Mouse (Mus musculus) neural tube, embryonic 12.5 days (tissue): Measurements from ENCODE around the gene Fgfr2. TPM values are rescaled to one million over a fixed set of nuclear protein-coding genes. Genes with fewer than 3 reads are reported as not detected.

ENCODE experiments used
- ATAC-seq: fragments of 200-750 bp; cut with Nextera tagmentation; 2 replicates; pipeline ENCODE4 v1.8.0; 2017; ENCODE audit warnings: low read depth, mild to moderate bottlenecking, moderate TSS enrichment, moderate library complexity; ENCODE audit not compliant: low FRiP score
- H3K27ac ChIP-seq: fragments of 300-500 bp; sonication (generic); 2 replicates; pipeline ENCODE4 v1.5.1; 2016
- H3K27me3 ChIP-seq: fragments of 300-500 bp; sonication (generic); replicated peaks from 2 replicates; pipeline ENCODE4 v1.6.1; 2016; ENCODE audit warnings: mild to moderate bottlenecking
- H3K36me3 ChIP-seq: fragments of 300-500 bp; sonication (generic); 2 replicates; pipeline ENCODE4 v1.6.1; 2016; ENCODE audit warnings: mild to moderate bottlenecking
- H3K4me1 ChIP-seq: fragments of 300-500 bp; sonication (generic); 2 replicates; pipeline ENCODE4 v1.6.1; 2016
- H3K4me2 ChIP-seq: fragments of 300-500 bp; sonication (generic); replicated peaks from 2 replicates; pipeline ENCODE4 v1.6.1; 2016; ENCODE audit warnings: mild to moderate bottlenecking
- H3K4me3 ChIP-seq: fragments of 300-500 bp; sonication (generic); 2 replicates; pipeline ENCODE4 v1.5.1; 2016
- H3K9ac ChIP-seq: fragments of 300-500 bp; sonication (generic); 2 replicates; pipeline ENCODE4 v1.6.1; 2016; ENCODE audit warnings: mild to moderate bottlenecking
- H3K9me3 ChIP-seq: fragments of 300-500 bp; sonication (generic); 2 replicates; pipeline ENCODE4 v1.6.1; 2016; ENCODE audit warnings: mild to moderate bottlenecking
- WGBS: fragments of 180-500 bp; shearing (Covaris S2); methylation state at CpG from one replicate; pipeline ENCODE4 v1.1.7; 2016; 5-methylcytosine and 5-hydroxymethylcytosine counted together
- polyA plus RNA-seq: library from polyadenylated mRNA; unstranded; fragments of >200 nt; fragmentation: Nextera tagmentation; extraction: Ambion mirVana; gene quantifications from 2 replicates; pipeline ENCODE4 v1.2.1, GENCODE M21; 2016

The Fgfr2 gene
- polyA plus RNA-seq, 1 experiment from 2014 or later, result 65.0 TPM

DNA sequence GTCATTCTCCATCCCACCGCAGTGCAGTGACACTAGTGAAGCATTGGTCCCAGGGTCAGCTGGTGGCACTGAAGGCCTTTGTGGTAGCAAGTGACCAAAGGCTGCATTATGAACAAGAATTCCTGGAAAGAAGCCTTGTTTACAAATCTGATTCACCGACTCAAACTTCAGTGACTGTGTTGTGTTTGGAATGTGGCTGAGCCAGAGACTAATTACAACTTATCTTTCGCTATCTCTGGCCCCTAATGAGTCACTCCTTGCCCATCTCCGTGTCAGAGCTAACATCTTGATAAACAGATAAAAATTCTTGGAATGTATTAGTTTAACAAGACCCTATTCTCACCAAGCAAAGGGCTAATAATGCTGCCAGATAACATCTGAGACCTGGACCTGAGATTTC, 778.5 kb downstream of the Fgfr2 start:
- Histone ChIP-seq H3K4me3 (no peak overlapping the region), H3K9me3 (no peaks in the 10 kb centered on the region), H3K27me3 (no peaks in the 10 kb centered on the region), H3K9ac (no peak overlapping the region), H3K4me1 (peaks cover 9% of the 10 kb centered on the region; the same call in 1 of the 2 replicates), H3K36me3 (no peaks in the 10 kb centered on the region), H3K4me2 (no peak overlapping the region), H3K27ac (no peak overlapping the region)
- 83% methylated on average over 4 of the region's 4 CpGs for WGBS
- ATAC-seq, result no peak

DNA sequence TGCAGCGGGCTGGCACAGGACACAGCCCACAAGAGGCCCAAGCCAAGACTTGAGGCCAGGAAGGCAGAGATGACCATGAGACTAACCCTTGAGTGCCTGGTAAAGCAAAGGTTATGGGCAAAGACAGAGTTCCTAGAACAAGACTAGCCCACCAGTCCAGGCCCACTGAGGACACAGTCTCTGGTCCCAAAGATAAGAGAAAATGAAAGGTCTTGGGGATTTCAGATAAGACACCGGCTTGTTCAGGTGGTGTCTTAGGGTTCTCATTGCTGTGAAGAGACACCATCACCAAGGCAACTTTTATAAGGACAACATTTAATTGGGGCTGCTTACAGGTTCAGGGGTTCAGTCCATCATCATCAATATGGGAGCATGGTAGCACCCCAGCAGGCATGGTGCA, 779.2 kb downstream of the Fgfr2 start:
- H3K27me3 ChIP-seq, result no peaks in the 10 kb centered on the region
- no peaks in the 10 kb centered on the region for H3K9me3 ChIP-seq
- no peaks in the 10 kb centered on the region for H3K36me3 ChIP-seq
- H3K27ac ChIP-seq, result no peak overlapping the region
- 96% methylated on average over 2 of the region's 2 CpGs for WGBS
- H3K9ac ChIP-seq, result no peak overlapping the region
- H3K4me3 ChIP-seq, result no peak overlapping the region
- no peak for ATAC-seq
- H3K4me1 ChIP-seq, result peaks cover 9% of the 10 kb centered on the region; the same call in 1 of the 2 replicates
- H3K4me2 ChIP-seq, result no peak overlapping the region

DNA sequence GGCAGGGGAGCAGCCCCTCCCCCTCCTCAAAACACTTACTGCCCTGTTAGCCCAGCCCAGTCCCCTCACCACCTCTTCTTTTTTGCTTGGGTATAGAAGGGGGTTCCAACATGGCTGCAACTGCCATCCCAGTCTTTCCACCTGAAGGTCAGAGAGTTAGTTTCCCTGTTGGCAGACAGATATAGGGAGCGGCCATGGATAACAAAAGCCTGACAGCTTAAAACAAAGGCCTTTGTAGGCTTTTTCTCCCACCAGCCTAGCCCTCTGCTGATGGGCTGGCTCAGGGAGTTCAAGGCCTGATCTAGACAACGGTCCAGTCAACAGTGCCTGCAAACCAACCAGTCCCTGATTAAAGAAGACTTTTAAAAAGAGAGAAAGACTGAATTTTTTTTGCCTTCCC, 780.0 kb downstream of the Fgfr2 start:
- Histone ChIP-seq H3K9me3 (no peaks in the 10 kb centered on the region), H3K4me1 (peaks cover 9% of the 10 kb centered on the region), H3K9ac (no peak overlapping the region), H3K36me3 (no peaks in the 10 kb centered on the region), H3K27me3 (no peaks in the 10 kb centered on the region), H3K4me2 (no peak overlapping the region), H3K4me3 (no peak overlapping the region), H3K27ac (no peak overlapping the region)
- no peak for ATAC-seq
- 74% methylated on average over 2 of the region's 2 CpGs for WGBS

DNA sequence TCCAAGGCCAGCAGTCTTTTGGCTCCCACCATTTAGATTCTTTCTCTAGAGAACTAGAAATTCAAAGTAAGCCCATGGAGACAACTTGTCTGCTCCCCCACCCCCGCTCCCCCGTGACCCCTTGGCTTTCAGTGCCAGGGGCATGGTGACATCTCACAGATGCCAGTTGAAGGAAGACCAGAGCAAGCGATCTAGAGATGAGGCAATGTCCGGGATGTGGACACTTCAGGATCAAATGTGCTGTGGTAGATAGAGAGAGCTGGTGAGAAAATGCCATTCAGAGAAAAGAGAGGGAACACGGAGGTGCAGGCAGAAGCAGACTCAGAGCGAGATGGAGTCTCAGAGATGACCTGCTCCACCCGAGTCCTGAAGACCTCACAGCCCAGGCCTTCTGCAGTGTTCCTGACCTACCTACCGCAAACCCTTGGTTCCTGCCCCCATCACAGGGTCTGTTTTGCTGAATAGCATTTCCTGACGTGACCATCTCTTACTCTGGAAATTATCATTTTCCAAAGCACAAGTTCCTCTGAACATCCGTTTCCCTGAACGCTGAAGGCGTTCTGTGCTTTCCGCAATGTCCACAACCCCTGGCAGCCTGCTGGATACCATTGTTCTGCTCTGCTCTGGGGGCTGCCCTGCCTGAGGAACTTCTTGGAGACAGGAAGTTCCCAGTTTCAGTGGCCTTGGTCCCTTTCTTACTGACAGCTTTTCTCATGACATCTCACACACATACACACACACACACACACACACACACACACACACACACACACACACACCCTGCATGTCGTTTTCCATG, 783.9 kb downstream of the Fgfr2 start:
- Histone ChIP-seq H3K4me1 (peaks cover 16% of the 10 kb centered on the region), H3K27ac (no peak overlapping the region), H3K27me3 (no peaks in the 10 kb centered on the region), H3K4me2 (no peak overlapping the region), H3K9ac (no peak overlapping the region), H3K4me3 (no peak overlapping the region), H3K9me3 (no peaks in the 10 kb centered on the region; the same call in 1 of the 2 replicates), H3K36me3 (no peaks in the 10 kb centered on the region)
- 87% methylated on average over 14 of the region's 14 CpGs for WGBS
- no peak for ATAC-seq

DNA sequence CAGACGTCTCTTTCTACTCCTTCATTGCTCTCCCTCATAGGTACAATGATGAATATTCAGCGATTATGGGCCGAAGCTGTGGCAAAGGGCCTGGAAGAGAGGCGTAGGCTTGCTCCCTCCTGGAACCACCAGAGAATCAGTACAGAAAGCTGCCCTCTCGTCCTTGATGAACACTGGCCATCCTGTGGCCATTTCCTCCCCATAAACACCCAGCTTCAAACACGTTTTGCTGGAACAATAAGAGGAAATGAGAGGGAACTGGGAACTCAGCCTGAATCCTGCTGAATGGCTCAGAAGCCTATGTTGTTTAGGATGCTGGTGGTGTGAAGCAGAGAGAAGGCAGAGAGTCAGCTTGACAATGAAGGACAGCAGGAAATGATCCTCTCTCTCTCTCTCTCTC, 784.8 kb downstream of the Fgfr2 start:
- 59% methylated on average over 6 of the region's 6 CpGs for WGBS
- Histone ChIP-seq H3K36me3 (no peaks in the 10 kb centered on the region), H3K4me2 (no peak overlapping the region), H3K27ac (no peak overlapping the region), H3K9me3 (no peaks in the 10 kb centered on the region; the same call in 1 of the 2 replicates), H3K9ac (no peak overlapping the region), H3K4me1 (peaks cover 16% of the 10 kb centered on the region), H3K4me3 (no peak overlapping the region), H3K27me3 (no peaks in the 10 kb centered on the region)
- no peak for ATAC-seq

DNA sequence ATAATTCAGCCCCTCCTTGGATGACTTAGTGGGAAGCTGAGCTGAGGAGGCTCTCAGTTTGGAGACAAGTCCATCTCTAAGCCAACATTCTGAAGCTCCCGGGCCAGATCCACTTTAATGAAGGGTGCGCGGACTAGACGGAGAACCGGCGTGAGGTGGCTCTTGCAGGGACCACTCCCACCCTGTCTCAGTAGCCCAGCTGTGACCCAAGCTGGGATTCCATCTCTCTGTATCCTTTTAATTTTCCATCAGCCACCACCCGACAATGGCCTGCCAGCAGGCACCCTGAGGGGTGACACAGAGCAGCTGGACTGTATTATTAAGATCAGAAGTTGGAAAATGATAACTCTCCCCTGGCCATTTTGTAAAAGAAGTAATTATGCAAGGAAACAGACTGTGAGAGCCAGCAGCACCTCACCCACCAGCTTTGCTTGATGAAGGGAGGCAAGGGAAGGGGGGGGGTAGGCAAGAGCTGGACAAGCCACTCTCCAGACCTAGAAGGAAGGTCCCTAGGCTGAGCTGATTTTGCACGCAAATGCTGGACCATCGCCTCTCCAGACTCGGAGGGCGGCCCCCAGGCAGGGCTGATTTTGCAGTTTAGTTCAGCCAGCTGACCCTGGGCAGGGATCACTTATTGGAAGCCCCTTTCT, 785.8 kb downstream of the Fgfr2 start:
- no peak overlapping the region for H3K27ac ChIP-seq
- 78% methylated on average over 11 of the region's 11 CpGs for WGBS
- H3K4me2 ChIP-seq, result no peak overlapping the region
- H3K4me1 ChIP-seq, result peaks cover 20% of the 10 kb centered on the region
- H3K27me3 ChIP-seq, result no peaks in the 10 kb centered on the region
- H3K4me3 ChIP-seq, result no peak overlapping the region
- H3K9me3 ChIP-seq, result no peaks in the 10 kb centered on the region; the same call in 1 of the 2 replicates
- no peaks in the 10 kb centered on the region for H3K36me3 ChIP-seq
- H3K9ac ChIP-seq, result no peak overlapping the region
- no peak for ATAC-seq

DNA sequence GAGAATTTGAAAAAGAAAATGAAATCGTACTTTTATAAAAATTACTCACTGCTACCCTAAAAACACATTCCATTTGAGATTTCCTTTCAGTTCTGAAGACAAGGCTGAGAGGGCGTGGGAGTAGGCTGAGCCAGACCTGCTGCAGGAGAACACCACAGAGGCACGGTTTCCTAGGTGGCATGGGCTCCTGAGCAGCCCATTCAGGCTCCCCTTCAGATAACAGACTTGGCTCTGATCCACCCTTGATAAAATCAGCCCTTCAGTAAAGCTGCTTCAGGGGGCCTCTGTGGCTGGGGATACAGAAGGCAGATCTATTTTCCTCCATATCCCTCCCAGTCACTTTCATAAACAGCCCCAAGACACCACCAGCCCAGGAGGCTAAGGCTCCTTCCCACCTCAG, 786.4 kb downstream of the Fgfr2 start:
- WGBS, result 83% methylated on average over 3 of the region's 3 CpGs
- no peak overlapping the region for H3K4me2 ChIP-seq
- no peaks in the 10 kb centered on the region for H3K27me3 ChIP-seq
- H3K36me3 ChIP-seq, result no peaks in the 10 kb centered on the region
- H3K4me1 ChIP-seq, result peaks cover 26% of the 10 kb centered on the region
- H3K4me3 ChIP-seq, result no peak overlapping the region
- no peak overlapping the region for H3K27ac ChIP-seq
- H3K9me3 ChIP-seq, result no peaks in the 10 kb centered on the region; the same call in 1 of the 2 replicates
- ATAC-seq, result no peak
- H3K9ac ChIP-seq, result no peak overlapping the region

DNA sequence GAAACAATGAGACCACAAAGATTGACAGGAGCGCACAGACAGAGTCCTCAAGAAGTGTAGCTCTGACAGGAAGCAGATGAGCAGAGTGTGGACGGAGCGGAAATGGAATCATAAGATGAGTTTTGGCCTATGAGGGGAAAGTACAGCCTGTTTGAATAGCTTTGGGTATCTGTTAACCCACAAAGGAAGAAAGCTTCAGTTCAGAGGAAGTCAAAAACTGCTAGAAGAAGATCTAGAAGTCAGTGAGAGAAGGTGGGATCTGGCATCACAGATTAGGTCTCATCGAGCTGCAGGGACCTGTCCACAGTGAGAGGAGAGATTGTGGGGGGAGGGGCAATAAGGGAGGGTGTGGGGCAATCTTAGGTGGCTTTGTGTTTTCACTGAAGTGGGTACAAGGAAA, 787.8 kb downstream of the Fgfr2 start:
- Histone ChIP-seq H3K36me3 (no peaks in the 10 kb centered on the region), H3K9ac (no peak overlapping the region), H3K4me1 (peaks cover 31% of the 10 kb centered on the region), H3K27me3 (no peaks in the 10 kb centered on the region), H3K4me2 (no peak overlapping the region), H3K9me3 (no peaks in the 10 kb centered on the region; the same call in 1 of the 2 replicates), H3K27ac (no peak overlapping the region), H3K4me3 (no peak overlapping the region)
- no peak for ATAC-seq
- 92% methylated on average over 4 of the region's 4 CpGs for WGBS

DNA sequence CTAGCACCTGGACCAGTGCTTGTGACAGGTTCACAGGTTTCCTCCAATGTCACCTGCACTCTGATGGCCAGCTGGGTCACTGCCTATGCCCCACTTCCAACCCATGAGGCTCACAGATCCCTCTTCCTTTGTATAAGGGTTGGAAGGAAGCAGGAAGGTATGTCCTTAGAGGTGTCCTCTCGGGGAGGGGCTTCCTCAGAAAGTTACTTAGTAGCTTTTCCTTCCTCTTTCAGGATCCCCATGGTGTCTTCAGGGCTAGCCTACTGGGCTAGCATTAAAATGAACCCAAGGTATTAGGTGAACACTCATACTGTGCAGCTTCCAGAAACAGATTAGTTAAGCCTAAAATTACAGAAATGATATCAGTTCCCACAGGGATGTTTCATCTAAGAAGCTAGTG, 790.1 kb downstream of the Fgfr2 start:
- ATAC-seq, result no peak
- no peak overlapping the region for H3K4me3 ChIP-seq
- no peaks in the 10 kb centered on the region for H3K36me3 ChIP-seq
- WGBS, result 61% methylated on average over 1 of the region's 1 CpGs
- no peaks in the 10 kb centered on the region for H3K27me3 ChIP-seq
- no peaks in the 10 kb centered on the region; the same call in 1 of the 2 replicates for H3K9me3 ChIP-seq
- H3K27ac ChIP-seq, result no peak overlapping the region
- H3K4me2 ChIP-seq, result no peak overlapping the region
- peaks cover 31% of the 10 kb centered on the region for H3K4me1 ChIP-seq
- no peak overlapping the region for H3K9ac ChIP-seq

DNA sequence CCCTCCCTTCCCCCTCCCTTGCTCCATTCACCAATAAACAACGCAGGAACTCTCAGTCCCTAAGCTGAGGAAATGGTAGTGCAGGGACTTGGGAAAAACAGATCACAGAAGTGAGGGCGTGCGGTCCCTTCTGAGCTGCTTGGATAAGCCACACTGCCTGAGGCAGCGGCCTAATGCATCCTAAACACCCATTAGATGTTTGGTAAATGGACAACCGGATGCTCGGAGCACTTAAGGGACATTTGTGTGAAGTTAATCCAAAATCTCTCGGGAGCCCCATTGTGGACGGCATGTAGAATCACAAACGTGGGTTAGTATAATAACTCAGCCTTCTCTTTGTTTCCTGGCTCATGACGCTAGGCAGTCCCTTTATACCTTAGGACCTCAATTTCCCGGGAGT, 791.0 kb downstream of the Fgfr2 start:
- WGBS, result 58% methylated on average over 11 of the region's 11 CpGs

DNA sequence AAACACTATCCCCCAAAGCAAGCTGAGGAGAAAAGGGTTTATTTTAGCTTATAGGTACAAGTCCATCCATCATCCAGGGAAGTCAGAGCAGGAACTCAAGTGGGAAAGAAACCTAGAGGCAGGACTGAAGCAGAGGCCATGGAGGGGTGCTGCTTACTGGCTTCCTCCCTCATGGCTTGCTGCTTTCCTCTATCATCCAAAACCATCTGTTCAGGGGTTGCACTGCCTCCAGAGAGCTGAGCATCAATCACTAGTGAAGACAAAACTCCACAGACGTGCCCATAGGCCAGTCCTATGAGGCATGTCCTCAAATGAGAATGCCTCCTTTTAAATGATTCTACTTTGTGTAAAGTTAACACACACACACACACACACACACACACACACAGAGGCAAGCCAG, 793.0 kb downstream of the Fgfr2 start:
- H3K4me2 ChIP-seq, result no peak overlapping the region
- no peak for ATAC-seq
- H3K36me3 ChIP-seq, result no peaks in the 10 kb centered on the region
- no peaks in the 10 kb centered on the region for H3K9me3 ChIP-seq
- no peaks in the 10 kb centered on the region for H3K27me3 ChIP-seq
- no peak overlapping the region for H3K4me3 ChIP-seq
- H3K9ac ChIP-seq, result no peak overlapping the region
- no peak overlapping the region for H3K27ac ChIP-seq
- 37% methylated on average over 1 of the region's 1 CpGs for WGBS
- peaks cover 16% of the 10 kb centered on the region; the same call in 1 of the 2 replicates for H3K4me1 ChIP-seq

More for the DNA sequence above, 791.0 kb downstream of the Fgfr2 start:
- Histone ChIP-seq H3K36me3 (no peaks in the 10 kb centered on the region), H3K4me3 (no peak overlapping the region), H3K9me3 (no peaks in the 10 kb centered on the region; the same call in 1 of the 2 replicates), H3K9ac (no peak overlapping the region), H3K4me1 (peaks cover 22% of the 10 kb centered on the region; the same call in 1 of the 2 replicates), H3K4me2 (no peak overlapping the region), H3K27ac (no peak overlapping the region), H3K27me3 (no peaks in the 10 kb centered on the region)
- ATAC-seq, result no peak; the same call in 1 of the 2 replicates

DNA sequence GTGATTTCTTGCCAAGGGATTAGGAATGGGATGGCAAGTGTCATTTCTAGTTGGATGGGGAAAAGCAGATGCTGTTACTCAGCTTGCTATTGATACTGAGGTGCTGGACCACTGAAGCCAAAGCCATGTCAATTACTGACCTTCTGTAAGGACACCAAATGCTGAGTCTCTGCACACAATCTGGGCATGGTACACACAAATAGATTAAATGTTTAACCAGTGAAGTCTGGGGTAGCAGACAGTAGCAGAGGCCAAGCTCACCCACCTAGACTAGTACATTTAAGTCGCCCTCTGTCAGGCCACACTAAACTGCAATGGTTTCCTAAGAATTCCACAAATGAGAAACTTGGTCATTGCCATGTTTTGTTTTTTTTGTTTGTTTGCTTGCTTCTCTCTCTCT, 794.5 kb downstream of the Fgfr2 start:
- H3K4me3 ChIP-seq, result no peak overlapping the region
- no peak overlapping the region for H3K9ac ChIP-seq
- no peak for ATAC-seq
- H3K27me3 ChIP-seq, result no peaks in the 10 kb centered on the region
- H3K4me1 ChIP-seq, result peaks cover 16% of the 10 kb centered on the region; the same call in 1 of the 2 replicates
- whole genome bisulfite sequencing, result 81% methylated on average over 1 of the region's 1 CpGs
- no peaks in the 10 kb centered on the region for H3K9me3 ChIP-seq
- no peaks in the 10 kb centered on the region for H3K36me3 ChIP-seq
- H3K27ac ChIP-seq, result no peak overlapping the region
- H3K4me2 ChIP-seq, result no peak overlapping the region
